Mouse (Mus musculus) adrenal gland, adult 2 months (tissue): Measurements from ENCODE around the gene Fgl2. TPM values are rescaled to one million over a fixed set of nuclear protein-coding genes. Genes with fewer than 3 reads are reported as not detected.

Source experiments
- DNase-seq: peaks from one replicate; pipeline ENCODE4 v3.0.0; 2021
- polyA plus RNA-seq: library from polyadenylated mRNA; depleted of rRNA; stranded (reverse); fragments of >200 nt; gene quantifications from 2 replicates; pipeline ENCODE4 v1.2.3, GENCODE M21; 2012; rRNA removed
- total RNA-seq, 2 experiments: library from RNA; stranded (reverse); gene quantifications; 2 replicates each; pipeline ENCODE4 v1.2.3; 2021

Gene Fgl2
- total and polyA plus RNA-seq, 3 experiments, result 4.8 to 10.1 (median 5.3) TPM

DNA sequence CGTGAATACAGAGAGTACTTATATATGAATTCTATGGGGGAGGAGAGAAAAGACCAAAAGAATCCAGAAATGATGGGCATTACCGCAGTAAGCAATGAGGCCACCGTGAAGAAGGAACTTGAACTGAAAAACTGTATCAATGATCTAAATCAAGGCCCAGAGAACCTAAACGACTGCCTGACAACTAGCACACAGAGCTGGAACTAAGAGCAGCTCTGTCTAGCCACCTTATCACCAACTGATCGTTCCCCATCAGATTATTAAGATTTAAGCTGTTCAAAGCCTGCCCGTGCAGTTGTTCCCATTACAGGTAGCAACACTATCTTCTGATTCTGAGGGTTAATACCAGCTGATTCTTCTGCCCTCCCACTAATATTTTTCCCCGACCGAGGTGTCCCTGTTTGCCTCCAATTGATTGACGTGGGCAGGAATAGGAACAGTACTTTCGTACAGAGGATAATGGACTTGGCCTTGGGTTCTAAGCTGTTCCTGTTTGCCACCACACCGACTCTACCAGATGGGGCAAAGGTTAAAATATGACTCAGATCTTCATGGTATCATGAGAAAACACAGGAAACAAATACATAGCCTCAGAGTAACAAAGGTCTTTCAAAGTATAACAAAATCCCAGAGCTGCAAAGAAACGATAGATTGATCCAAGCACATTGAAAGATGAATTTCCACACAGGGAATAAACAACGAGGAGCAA is 12.0 kb downstream of the Fgl2 start:
- DNase-seq, result no peak

DNA sequence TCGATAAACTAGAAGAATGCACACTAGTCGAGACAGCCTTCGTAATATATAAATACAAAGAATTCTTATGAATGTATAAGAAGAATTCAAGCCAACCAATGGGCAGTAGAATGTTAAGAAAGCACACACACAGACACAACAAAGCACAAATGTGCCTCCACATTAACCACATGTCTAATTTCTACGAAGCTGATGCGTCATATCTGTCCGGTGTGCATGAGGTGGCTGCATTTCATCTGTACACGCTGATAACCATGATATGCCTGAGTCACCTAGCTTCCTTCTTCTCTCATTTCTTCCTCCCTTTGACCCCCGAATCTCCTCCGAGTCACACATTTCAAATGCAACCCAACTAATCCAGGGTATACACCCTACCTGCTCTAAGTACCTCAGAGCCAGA is 12.5 kb downstream of the Fgl2 start:
- DNase-seq, result no peak

DNA sequence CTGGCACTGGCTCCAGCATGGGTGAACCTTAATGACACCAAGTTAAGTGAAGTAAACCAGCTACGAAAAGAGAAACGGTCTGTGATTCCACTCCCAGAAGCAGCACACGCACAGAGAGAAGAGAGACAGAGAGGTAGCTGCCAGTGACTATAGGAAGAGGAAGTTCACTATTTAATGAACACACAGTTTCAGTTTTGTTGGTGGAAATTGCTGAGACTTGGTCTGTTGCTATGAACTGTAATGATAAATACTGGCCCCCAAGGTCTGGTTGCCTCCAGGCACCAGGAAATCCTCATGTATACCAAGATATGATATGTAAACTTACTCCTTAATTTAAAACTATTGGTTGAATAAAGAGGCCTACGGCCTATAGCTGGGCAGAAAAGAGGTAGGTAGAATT is 14.0 kb downstream of the Fgl2 start:
- no peak for DNase-seq

DNA sequence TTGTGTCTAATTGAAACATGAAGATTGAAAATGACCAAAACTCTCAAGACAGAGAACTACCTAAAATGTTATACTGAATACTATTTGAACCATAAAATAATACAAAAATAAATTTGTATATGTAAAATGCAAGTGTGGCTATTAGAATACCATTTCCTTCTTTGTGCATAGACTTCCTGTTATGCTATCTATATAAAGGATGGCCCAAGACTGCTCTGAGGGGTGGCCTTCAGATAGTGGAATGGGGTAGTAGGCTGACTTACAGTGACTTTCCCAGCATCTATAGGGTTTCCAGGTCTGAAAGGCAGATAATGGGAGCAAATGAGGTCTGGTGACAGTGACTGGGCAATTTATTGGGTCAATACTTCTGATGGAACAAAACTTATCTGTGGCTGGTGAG is 14.9 kb downstream of the Fgl2 start:
- DNase-seq, result no peak

DNA sequence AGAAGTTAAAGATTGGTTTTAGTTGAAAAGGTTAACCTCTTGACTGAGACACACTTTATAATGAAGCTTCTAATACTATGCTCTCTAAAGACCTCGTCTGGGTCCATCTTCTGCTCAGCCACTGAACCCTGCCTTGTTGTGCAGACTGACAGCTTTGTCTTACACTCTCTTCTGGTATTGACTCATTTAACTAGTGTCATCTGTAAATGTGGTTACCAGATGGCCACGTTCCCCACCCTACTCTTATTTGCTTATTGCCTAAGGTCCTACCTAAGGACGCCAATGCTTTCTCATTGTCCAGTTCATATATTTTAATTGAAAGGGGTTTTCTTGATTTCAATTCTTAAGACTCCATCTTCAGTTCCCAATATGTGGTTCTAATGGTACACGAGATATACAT is 16.4 kb downstream of the Fgl2 start:
- DNase-seq, result no peak

- peak; percentile 27 for DNase-seq
These were observed 19.4 kb downstream of the Fgl2 start for GRCm38 (mm10) chr5:21391616-21392384.

- no peak for DNase-seq
These were observed 22.1 kb downstream of the Fgl2 start for GRCm38 (mm10) chr5:21394562-21394961.

GRCm38 (mm10) chr5:21395205-21395840 is 22.9 kb downstream of the Fgl2 start:
- DNase-seq, result no peak

DNA sequence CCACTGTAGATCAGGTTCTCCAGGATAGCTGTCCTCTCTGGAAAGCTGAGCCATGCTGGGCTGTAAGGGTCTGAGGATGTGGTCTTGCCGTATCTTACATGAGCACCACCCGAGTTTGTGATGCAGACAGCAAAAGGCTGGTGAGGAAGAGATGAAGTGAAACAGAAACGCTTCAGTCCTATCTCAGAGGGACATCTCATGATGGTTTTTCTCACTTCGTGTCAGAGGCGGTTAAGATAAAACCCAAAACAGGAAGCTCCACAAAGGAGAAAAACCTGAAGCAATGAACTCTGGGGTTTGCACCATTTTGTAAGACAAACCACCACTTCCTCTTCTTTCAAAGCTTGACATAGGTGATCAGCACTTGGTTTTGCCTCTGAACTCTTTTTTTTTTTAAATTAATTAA is 38.8 kb downstream of the Fgl2 start:
- DNase-seq, result no peak

DNA sequence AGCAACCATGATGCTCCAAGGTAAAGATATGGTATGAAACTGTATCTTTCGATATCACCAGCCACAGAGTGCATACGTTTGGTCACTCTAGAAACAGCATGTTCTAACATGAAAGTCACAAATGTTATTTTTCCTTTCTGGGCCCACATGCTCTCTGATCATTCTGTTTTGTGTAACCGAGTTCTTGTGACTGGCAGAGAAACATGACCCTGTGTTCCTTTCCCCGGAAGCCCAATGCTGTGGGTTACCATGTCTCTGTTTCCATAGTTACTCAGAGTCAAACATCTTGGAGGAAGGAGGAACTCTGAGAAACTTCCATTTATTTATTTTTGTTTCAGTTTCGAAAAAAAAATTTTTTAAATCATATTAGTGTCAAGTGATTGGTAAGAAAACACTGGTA is 39.6 kb downstream of the Fgl2 start:
- no peak for DNase-seq

DNA sequence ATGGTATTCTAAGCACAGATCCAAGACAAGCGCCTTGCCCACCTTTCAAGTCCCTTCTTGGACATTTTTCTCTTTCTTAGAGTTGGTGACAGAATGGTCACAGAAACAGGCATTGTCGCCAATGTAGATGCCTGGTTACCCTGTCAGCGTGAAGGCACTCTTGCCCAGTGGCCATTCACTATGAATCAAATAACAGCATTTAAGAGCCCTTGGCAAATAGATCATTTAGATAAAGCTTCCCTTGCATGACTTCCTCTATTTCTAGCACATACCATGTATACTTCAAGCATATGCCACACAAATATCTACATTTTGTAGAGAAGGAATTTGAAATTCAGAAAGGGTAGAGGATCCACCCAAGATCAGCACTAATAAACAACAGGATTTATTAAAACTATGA is 40.9 kb downstream of the Fgl2 start:
- no peak for DNase-seq

GRCm38 (mm10) chr5:21414116-21414820 is 41.8 kb downstream of the Fgl2 start:
- DNase-seq, result no peak

DNA sequence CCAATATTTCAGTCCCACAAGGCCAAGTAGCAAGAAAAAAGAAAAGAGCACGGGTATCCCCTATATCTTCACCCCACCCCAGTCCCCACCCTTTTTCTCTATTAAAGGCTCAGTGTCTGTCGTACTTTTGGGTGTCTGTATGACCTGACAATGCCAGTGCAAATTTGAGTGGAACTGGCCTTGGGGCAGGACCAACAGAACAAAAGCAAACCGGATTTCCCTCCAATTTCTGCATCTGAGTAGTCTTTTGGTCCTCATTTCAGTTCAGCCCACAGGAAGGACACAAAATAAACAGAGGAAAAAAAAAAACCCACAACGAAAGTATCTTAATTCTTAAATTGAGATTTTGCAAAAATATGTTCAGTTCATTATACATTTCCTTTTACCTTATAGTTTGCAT is 46.2 kb downstream of the Fgl2 start:
- no peak for DNase-seq

DNA sequence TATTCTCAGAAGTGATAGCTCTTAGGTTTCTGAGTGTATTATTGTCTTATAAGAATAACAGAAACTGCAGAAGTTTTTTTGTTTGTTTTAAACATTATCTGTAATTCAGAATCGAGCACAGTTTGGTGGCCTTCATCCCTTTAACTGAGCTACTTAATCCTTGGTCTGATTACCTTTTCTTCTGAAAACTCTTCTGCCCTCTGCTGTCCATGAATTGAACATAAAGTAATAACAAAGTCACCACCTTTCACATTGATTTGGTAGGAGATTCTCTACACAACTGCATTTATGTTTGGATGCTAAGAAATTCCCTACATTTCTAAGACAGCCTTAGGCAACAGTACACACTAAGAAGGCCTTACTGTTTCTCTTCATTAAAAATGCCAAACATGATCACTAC is 48.2 kb downstream of the Fgl2 start:
- no peak for DNase-seq

DNA sequence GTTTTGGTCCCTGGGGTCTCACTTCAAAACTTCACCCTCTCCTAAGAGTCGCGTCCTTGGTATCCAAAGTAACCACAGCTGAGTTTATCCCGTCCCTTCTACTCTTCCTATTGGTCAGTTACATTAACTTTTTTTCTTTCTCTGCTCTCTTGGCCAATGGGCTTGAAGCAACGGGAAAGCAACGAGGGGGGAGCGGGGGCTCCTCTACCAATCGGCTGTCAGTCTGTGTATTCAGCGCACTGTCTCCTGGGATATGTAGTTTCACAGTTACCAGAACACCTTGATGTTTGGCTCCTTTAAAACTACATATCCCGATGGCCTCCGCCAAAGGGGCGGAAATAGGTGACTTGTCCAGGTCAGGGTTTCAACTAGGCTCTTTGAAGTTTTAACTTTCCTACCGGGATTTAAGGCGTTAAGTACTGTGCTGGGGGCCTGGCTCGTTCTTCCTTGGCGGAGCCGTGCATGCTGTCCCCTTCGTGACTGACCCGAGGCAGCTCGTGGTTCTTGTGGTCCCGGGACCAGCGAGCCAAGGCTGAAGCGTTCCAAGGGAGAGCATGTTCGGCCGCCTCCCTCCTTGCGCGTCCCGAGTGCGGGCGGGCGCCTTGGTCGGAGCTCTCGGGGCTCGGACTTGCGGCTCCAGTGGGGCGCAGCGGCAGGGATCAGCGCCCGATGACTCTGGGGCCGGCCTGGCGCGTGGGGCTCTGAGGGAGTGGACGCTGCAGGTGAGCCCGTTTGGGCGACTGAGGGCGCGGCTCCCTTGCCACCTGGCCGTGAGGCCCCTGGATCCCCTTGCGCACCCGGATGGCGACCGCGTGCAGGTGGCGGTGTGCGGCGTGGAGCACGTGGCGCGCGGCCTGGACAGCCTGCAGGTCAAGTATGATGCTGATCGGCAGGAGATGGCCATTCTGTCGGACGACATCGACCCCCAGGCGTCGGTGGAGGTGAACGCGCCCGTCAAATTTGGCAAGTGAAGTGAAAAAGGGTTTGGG is 52.5 kb downstream of the Fgl2 start, which contains the start of the genes Ccdc146 and Fam185a:
Ccdc146 (minus strand) TSS at position 64 of the 989 bp plus-strand sequence.
Fam185a (plus strand) TSS at position 345 of the 989 bp plus-strand sequence.
- DNase-seq, result peak; percentile 96

DNA sequence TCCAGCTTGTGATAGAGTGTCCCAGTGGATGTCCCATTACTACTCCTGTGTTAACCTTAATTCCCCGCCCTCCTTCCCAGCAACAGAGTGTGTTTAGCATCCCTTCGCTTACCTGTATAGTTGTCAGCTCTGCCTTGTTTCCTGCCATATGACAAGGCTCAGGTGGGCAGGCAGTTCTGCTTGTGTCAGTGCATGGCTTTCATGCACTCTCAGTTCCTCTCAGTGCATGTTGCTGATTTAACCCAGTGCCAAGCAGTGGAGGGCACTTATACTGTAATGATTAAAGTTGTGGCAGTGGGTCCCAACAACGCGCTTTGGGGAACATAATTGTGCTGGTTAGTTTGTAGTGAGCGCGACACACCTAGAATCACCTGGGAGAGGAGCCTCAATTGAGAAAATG is 54.2 kb downstream of the Fgl2 start:
- no peak for DNase-seq

Other genes starting within 250 kb of the Fgl2 start
- 1 to 10 TPM; 3.9 to 5.9 TPM for gene Gsap, start 186.4 kb upstream of the Fgl2 start, total RNA-seq
- 0.48 and 0.62 TPM in 2 replicates for gene Gsap, start 186.4 kb upstream of the Fgl2 start, polyA plus RNA-seq
- under 1 TPM; 0.14 TPM for gene Ccdc146, start 52.0 kb downstream of the Fgl2 start, total RNA-seq
- 0.18 TPM in 1 of 2 replicates, not detected in the other for gene Ccdc146, start 52.0 kb downstream of the Fgl2 start, polyA plus RNA-seq
- 10 to 100 TPM; 11.2 to 15.1 TPM for gene Fam185a, start 52.3 kb downstream of the Fgl2 start, total RNA-seq
- gene Fam185a, start 52.3 kb downstream of the Fgl2 start, polyA plus RNA-seq, result 5.7 and 7.9 TPM in 2 replicates
- 1 to 10 TPM; 2.3 to 3.1 TPM for gene Lrrc17, start 170.9 kb downstream of the Fgl2 start, total RNA-seq
- gene Lrrc17, start 170.9 kb downstream of the Fgl2 start, polyA plus RNA-seq, result 0.65 and 0.75 TPM in 2 replicates